Mouse (Mus musculus) gastrocnemius, postnatal 36 days (tissue): Measurements from ENCODE around the gene Slc13a4. TPM values are rescaled to one million over a fixed set of nuclear protein-coding genes. Genes with fewer than 3 reads are reported as not detected.

Source experiments
- DNase-seq, 2 experiments: peaks; one replicate each; pipeline ENCODE4 v3.0.0; 2022
- intact Hi-C: fragments of 180-260 bp; cut with DNase I; formaldehyde crosslinking; loops from one replicate; pipeline ENCODE4 v1.15.1; 2025
- long read RNA-seq, 2 experiments: library from polyadenylated mRNA; stranded (forward); transcript quantifications; one replicate each; pipeline ENCODE4 v2.0.0; 2021
- total RNA-seq, 2 experiments: library from RNA; stranded (reverse); gene quantifications; 2 replicates each; pipeline ENCODE4 v1.2.3; 2021

Gene Slc13a4
- under 1 TPM in 1 of 2 experiments, not detected in 1; 0.18 TPM for total RNA-seq
- long read RNA-seq, experiment 1 = 0 reads
- long read RNA-seq, experiment 2 = 0 reads

DNA sequence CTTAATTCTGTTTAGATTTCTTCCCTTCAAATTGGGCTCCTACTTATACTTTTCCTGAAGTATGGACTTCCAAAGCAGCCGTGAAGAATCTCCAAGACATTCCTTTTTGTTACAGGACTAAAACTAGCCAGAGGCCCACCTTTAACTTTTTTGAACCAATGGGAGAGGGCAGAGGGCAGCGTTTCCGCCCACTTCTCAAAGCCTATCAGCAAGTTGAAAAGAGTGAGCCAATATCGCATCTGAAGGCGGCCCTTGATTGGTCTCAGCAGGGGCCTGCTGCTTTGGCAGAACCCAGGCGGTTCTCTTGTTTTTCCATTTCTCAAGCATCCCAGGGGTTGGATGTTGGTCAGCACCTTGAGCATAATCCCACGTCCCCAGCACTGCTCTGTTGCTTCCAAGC is at the start of gene Slc13a4:
TSS of gene Slc13a4 (minus strand) at position 95 of the 400 bp plus-strand sequence.
- intact Hi-C loops = no loop called here
- DNase-seq = no peak

DNA sequence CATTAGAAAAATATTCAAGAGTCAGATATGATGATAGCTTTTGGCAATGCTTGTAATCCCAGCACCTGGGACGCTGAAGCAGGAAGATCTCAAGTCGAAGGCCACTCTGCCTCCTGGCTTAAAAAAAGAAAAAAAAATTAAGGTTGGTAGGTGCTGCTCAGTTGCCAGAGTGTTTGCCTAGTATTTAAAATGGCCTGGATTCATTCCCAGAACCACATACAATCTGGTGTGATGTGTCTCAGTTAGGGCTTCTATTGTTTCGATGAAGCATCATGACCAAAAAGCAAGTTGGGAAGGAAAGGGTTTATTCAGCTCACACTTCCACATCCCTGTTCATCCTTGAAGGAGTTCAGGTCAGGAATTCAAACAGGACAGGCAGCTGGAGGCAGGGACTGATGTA is 47.4 kb upstream of the Slc13a4 start:
- intact Hi-C loops = no loop called here

DNA sequence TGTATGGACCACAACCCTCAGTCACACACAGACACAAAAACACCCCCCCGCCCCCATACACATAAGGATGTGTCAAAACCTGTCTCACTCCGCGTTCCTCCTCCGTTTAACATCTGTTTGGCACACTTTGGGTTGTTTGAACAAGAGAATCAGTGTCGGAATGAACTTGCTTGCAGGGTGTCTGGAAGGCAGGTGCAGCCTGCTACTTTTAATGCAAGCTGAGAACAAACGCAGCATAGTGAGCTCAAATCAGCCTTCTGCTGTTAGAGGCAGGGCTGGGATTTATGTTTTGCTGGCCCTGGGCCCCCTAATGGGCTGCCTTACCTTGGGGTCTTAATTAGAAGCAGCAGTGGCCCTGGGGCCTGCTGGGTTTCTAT is 46.7 kb upstream of the Slc13a4 start:
- DNase-seq = no peak
- intact Hi-C loops = no loop called here

More for the DNA sequence above, 47.4 kb upstream of the Slc13a4 start:
- DNase-seq = no peak

DNA sequence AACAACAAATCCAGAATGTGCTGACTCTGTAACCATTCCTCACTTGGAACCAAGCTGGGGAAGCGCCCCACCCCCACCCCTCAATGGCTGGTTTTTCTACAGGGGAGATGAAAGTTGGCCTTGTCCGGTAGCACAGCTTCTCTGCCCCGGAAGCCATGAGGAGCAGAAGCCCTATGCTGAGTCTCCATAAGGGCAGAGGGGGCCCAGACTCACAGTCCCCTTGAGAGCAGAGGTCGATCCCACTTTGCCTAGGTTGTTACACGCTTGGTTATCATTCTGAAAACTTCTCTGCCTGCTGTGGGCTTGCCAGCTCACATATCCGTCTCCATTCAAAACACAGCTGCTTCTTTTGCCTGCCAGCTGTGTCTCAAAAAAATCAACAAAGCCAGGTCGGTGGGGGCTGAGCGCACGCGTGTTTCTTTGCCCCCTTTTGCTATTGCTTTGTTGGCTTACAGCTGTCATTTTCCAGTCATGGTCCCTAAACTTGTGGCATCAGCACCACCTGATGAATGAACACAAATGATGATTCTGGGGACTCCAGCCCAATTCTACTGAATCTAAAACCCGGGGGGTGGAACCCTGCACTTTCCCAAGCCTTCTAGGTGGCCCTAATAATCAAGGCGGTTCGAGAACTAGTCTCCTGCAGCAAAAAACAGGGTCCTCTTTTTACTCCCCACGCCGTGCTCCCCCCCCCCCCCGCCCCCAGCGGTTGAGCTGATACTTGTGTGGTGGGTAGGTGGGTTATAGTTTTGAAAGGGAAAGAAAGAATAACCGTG is 46.1 kb upstream of the Slc13a4 start:
- no peak for DNase-seq
- intact Hi-C loops = no loop called here

DNA sequence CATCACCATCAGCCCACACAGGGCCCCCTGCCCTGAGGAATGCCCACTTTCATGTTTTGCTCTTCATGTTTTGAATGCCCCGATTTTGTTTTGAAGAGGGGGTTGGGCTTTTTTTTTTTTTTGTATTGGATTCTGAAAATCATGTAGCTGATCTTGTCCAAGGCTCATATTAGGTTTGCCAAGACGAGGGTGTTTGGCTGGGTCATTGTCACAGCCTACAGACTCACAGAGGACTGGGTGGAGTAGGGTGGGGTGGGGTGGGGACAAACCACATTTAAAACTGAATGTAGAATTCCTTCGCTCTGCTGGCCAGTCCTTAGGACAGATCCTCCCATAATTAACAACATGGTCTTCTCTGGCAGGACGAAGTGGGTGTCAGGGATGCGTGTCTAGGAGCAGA is 45.5 kb upstream of the Slc13a4 start:
- no peak for DNase-seq
- intact Hi-C loops = no loop called here

DNA sequence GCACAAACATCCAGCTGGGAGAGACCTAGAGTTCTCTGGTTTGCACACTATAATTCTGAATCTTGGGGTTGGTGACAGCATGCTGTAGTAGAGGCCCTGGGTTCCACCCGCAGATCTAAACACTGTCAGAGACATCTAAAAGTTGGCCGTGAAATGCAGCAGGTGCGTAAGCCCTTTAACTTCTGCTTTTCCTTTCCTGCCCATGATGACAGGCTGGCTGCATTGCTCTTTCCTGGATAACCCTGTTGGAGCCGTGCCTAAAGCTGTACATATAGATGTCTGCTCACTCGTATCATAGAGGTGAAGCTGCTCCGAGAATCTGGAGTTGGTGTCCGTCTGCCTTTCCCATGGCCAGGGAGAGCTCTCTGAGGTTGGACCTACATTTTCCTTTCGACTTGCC is 44.9 kb upstream of the Slc13a4 start:
- intact Hi-C loops = no loop called here
- DNase-seq = no peak

DNA sequence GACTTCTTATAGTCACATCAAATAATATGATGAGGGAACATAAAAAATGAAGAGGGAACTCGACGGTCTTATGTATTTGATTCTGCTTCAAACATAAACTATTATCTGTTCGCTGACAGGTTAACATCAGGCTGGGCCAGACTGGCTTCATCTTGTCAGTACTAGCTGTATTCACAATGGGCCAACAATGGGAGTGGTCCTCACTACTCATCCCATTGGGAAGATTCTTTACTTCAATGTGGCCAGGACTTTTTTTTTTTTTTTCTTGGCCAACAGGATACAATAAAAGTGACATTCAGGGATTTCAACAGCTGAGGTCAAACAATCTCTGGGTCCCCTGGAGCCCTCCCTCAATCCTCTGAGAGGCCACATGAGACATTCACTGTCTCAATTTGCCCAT is 43.9 kb upstream of the Slc13a4 start:
- intact Hi-C loops = no loop called here
- no peak for DNase-seq

DNA sequence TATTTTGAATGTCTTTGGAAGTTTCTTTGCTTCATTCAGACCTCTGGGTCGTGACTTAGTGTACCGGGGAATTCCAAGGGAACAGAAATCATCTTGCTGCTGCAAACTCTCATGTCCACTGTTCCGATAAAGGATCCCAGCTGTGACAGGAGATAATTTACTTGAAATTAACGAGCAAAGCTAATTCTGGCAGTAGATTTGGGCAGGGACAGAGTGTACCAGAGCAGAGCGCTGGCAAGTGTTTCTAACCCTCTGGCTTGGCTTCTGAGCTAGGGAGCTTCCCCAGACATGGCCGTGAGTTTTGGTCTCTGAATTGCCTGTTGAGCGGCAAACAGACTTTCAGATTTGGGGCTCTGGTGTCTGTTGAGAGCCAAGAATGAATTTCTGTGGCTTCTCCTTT is 41.9 kb upstream of the Slc13a4 start:
- peak; percentile 29 to 43 for DNase-seq
- intact Hi-C loops = no loop called here

DNA sequence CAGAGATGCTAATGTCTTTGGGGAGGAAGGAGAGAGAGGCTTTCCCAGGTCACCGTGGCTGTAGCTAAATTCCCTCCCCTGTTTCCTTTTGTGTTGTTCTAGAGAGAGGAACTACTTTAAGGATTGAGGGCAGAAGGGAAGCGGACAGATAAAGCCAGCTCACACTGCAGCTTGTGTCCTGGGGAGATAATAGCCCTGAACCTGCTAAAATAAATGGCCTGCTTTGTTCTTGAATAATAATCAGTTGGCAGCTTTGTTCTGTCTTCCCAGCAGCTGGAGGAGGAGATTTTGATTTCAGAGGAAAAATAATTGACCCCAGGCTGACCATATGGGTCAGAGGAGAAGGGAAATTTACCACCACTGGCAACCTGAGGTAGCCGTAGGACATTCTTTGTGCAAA is 30.7 kb upstream of the Slc13a4 start:
- intact Hi-C loops = no loop called here
- no peak for DNase-seq

DNA sequence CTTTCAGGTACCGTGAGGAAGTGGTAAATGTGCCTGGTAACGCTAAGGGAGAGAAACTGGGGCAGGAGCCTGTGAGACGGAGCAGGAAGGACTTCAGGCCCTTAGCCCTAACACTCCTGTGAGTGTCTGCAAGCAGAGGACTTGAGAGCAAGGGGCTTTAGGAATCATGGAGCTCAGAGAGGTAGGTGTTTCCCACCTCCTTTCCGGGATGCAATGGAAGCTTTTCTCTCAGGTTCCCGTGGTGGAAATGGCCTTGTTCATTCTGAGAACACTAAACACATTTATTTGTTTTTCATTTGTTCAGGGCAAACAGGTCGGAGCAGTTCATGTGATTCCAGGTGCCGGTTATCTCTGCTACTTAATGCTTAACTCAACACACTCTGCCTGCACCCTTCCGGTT is 29.9 kb upstream of the Slc13a4 start:
- intact Hi-C loops = no loop called here
- no peak for DNase-seq

DNA sequence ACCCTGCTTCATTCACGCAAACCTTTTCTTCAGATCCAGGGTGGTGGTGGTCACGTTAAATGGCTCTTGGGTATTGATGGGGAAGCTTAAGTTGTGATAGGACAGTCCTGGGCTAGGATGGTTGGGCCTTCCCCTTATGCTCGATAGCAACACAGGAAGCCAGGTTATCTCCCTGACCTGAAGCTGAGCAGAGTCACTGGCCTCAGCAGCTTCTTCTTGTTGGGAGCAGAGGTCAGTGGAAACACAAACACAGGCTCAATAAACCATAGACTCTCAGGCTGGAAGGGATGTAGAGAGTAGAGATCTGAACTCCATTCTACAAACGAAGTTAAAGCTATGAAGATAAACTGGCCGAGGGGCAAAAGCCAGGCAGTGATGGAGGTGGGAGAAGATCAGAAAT is 27.5 kb upstream of the Slc13a4 start:
- intact Hi-C loops = no loop called here
- DNase-seq = no peak

DNA sequence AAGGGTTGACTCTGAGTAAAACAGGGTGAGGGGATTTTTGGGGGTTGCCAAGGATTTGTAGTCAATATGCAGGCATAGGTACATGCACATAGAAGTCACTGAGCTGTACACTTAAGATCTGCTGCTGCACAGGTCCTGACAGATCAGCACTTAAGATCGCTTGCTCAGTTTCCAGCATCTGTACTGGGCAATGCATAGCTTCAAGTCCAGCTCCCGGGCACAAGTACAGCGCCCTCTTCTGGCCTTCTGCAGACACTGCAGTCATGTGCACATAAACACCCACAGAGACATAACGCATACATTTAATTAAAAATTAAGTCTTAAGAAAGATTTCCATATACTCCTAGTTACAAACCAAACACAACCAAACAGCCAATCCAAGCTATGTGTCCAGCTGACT is 26.3 kb upstream of the Slc13a4 start:
- intact Hi-C loops = no loop called here
- no peak for DNase-seq

DNA sequence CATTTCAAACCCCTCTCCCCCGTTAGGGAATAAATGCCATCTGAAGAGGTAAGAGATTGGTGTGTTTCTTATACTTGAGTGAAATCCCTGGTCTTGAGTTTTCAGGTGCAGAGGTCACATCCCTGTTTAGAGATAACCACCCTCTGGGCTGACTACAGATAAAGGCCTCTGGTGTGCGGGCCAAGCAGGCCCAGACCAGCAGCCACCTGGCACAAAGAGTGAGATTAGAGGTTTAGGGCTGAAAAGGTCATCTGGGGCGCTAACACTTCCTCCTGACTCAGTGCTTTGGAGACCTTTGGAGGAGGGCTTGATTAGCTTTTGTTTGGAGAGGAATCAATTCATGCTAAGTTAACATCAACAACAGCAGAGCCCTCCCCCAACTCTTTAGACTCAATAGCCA is 25.7 kb upstream of the Slc13a4 start:
- intact Hi-C loops = no loop called here
- no peak for DNase-seq

DNA sequence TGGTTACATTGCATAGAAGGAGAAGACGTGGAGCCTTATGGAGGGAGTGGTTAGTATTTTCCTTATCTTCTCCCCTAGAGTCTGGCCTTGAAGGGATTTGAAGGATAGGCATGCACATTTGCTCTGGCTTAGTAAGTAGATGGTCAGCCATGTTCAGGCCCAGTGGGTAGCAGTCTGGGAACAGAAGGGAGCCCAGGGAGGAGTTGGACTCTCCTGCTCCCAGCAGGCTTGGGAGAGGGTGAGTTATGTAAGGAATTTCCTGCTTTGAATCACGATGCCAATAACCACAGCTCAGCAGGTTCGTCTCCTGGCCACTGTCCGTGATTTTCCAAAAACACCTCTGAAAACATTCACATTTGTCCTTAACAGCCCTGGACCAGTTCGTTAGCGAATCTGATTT is 22.9 kb upstream of the Slc13a4 start:
- DNase-seq = no peak
- intact Hi-C loops = no loop called here

DNA sequence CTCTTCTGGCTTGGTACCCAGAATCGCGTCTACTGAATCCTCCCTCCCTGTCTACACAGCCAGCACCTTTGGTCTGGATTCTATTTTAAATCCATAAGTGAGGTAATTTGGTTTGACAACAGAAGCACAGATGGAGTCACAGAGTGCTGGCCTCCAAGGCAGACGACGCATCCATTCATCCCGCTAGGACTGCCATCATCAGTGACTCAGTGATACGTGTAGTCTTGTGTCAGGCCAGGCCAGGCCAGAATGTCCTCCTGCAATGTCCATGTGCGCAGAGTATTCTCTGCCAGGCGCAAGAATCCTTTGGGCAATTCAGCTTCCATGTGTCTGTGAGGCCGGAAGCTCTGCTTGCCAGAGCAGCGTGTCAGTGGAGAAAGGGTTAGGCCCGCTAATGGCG is 22.0 kb upstream of the Slc13a4 start:
- intact Hi-C loops = no loop called here
- DNase-seq = no peak

DNA sequence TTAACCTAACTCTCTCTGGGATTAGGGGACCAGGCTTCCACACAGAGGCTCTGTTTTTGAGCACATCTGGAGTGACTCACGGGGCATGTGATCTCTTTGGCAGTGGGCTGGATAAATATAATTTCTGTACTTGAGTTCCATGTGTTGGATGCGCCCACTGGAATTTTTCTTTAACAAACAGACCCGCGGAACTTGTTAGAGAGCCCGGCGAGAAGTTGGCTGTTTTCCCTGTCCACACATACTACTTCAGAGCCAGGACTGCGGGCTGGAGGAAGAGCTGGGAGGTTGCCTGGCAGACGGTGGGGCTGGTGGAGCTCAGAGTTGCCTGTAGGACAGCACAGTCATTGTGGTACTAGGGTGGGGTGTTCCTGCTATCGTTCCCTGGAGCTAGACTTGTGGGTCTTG is 18.2 kb upstream of the Slc13a4 start, which contains the start of gene Fam180a:
TSS of gene Fam180a (minus strand) at position 31 of the 405 bp plus-strand sequence.
- intact Hi-C loops = no loop called here
- peak; percentile 46 to 53 for DNase-seq

DNA sequence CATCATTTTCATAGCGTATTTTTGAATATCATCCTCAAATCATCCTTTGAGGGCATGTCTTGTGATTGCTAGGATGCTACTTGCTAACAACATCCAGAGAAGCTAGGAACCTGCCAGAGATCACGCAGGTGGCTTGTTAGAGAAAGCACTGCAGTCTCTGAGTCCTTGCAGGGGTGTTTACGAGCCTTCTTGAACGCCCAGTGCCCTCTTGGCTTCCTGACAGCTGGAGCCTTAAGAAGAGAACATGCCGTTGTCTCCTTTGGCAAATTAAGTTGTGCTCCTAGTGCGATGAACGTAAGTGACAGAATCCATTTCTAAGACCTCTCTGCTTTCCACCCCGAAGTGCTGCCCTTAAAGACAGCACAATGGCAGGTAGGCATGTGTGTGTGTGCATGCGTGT is 16.4 kb upstream of the Slc13a4 start:
- intact Hi-C loops = no loop called here
- DNase-seq = no peak

DNA sequence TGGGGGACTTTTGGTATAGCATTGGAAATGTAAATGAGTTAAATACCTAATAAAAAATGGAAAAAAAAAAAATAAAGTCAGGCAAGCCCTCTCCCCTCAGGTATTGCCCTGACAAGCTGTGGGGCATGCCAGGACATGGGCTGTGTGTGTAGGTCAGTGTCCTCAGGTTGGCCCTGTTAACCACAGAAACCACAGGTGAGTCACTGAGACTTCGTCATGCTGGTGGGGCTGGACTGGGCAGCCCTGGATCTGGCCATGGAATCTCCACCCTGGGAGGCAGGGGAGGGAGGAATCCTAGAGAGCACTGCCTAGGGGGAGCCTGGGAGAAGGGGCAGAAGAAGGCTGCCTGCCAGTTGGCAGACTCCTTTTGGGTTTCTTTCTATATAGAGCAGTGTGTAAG is 15.1 kb upstream of the Slc13a4 start:
- intact Hi-C loops = no loop called here
- no peak for DNase-seq

DNA sequence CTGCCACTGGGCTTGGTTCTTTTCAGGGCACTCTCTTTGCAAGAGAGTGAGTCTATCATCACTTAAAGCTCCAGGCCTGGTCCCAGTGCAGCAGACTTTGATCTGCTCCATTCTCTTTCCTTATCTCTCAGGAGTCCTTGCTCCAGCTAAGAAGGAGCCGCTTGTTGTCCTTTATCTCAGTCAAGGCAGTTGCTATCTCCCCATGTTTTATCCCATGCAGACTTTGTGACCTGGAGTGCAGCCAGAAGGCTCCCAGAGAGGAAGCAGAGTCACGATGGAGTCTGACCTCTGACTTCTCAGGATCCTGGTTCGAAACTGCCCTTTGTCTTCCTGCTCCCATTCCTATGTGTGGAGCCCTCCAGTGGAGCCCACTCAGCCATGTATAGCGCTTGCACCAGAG is 13.2 kb upstream of the Slc13a4 start:
- intact Hi-C loops = no loop called here
- DNase-seq = no peak

DNA sequence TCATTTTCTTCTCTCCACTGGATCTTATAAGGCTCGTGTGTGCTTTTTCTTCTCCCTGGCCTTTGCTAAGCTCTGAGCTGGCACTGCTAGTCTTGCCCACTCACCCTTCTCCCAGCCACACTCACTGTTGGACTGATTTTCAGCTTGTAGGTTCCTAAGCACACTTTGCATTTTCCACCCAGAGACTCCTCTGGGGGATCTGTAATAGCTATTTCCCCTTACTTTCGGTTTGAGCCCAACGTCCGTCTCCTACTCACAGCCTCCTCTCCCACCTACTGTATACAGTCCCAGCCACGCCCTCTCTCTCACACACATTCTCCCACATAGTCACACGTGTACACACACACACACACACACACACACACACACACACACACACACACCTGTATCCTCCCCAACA is 11.9 kb upstream of the Slc13a4 start:
- no peak for DNase-seq
- intact Hi-C loops = no loop called here

DNA sequence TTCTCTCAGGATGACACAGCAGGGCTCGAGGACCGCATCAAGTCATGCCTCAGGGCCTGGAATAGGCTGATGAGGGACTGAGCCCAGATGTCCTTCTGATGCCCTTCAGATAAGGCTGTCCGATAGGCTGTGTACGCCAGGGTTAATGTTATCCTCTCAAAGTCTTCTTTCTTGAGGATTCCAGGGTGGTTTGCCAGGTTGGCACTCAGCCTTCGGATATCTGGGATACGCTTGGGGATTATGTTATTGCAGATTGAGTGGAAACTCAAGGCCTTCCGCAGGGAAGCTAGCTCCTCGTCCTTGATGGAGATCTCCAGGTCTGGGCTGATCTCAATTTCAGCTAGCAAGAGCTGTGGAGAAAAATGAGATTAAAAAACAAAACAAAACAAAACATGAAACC is 5.6 kb upstream of the Slc13a4 start:
- intact Hi-C loops = no loop called here
- no peak for DNase-seq

DNA sequence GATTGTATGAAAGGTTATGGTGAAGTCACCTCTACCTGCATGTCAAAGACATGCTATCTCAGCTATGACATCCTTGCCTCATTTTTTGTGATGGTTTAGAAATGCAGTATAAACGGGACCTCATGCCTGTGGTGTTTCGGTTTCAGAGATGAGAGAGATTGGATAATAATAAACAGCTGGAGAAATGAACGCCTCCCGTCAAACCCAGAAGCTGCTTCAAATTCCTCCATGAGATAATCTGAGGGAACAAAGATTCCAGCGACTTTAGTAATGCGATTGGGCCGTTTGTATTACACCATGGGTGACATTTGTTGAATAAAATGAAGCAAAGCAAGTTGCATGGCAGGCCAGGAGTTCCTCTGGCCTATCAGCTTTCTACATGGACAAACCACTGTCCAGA is 1.5 kb upstream of the Slc13a4 start:
- intact Hi-C loops = no loop called here
- no peak for DNase-seq

DNA sequence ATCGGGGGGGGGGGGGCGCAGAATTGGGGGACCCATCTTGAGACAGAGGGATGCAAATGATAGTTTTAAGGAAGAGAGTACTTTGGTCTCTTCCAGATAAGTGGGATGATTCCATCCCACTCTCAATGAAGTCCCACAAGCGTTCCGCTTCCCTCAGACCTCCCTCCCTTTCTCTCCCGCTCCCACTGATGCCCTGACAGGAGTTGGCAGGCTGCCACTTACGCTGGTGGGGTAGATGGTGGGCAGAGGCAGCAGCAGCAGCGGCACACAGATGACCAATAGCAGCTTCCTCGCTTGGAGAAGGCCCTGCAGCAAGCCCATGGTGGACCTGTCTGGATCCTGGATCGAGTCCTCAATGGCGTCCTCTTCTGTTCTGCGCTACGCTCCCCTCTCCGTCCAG is 795 bp downstream of the Slc13a4 start:
- intact Hi-C loops = no loop called here
- DNase-seq = no peak
